Mouse (Mus musculus) thymus, adult 2 months (tissue): ENCODE data around the gene Npr2. TPM values are rescaled to one million over a fixed set of nuclear protein-coding genes. Genes with fewer than 3 reads are reported as not detected.

Source experiments
- DNase-seq: peaks from one replicate; pipeline ENCODE4 v3.0.0; 2021
- H3K27ac ChIP-seq: fragments of 200-500 bp; 2 replicates; pipeline ENCODE4 v1.5.1; 2012; ENCODE audit warnings: low read length, control low read depth; ENCODE audit not compliant: control insufficient read depth, insufficient read depth
- H3K27me3 ChIP-seq: fragments of 200-500 bp; 2 replicates; pipeline ENCODE4 v1.6.1; 2012; ENCODE audit warnings: mild to moderate bottlenecking, low read length, moderate library complexity, mixed read lengths; ENCODE audit not compliant: control insufficient read depth, insufficient read depth
- H3K36me3 ChIP-seq: fragments of 200-500 bp; 2 replicates; pipeline ENCODE4 v1.6.1; 2012; ENCODE audit warnings: mild to moderate bottlenecking, low read length, moderate library complexity; ENCODE audit not compliant: control insufficient read depth, insufficient read depth
- H3K4me1 ChIP-seq: fragments of 200-500 bp; replicated peaks from 2 replicates; pipeline ENCODE4 v1.6.1; 2012; ENCODE audit warnings: low read length; ENCODE audit not compliant: control insufficient read depth, insufficient read depth
- H3K4me3 ChIP-seq: fragments of 200-500 bp; 2 replicates; pipeline ENCODE4 v1.5.1; 2012; ENCODE audit warnings: mild to moderate bottlenecking, low read length, control low read depth, moderate library complexity; ENCODE audit not compliant: control insufficient read depth, insufficient read depth
- CTCF ChIP-seq: fragments of 200-500 bp; IDR thresholded peaks from 2 replicates; pipeline ENCODE4 v1.5.1; 2012; ENCODE audit warnings: mild to moderate bottlenecking, control low read depth, low read length, moderate library complexity, borderline replicate concordance; ENCODE audit not compliant: control insufficient read depth, poor library complexity, insufficient read depth; ENCODE audit errors: extremely low read depth
- POLR2A ChIP-seq: fragments of 200-500 bp; IDR thresholded peaks from 2 replicates; pipeline ENCODE4 v1.6.1; 2012; ENCODE audit warnings: mild to moderate bottlenecking, low read length, control low read depth, moderate library complexity; ENCODE audit not compliant: control insufficient read depth, poor library complexity, insufficient read depth; ENCODE audit errors: extremely low read depth
- WGBS: fragments of 180-500 bp; shearing (Covaris S2); methylation state at CpG from one replicate; pipeline ENCODE4 v1.1.7; 2018; 5-methylcytosine and 5-hydroxymethylcytosine counted together
- polyA plus RNA-seq: library from polyadenylated mRNA; depleted of rRNA; stranded (reverse); fragments of >200 nt; gene quantifications from 2 replicates; pipeline ENCODE4 v1.2.3, GENCODE M21; 2012

Gene Npr2
- polyA plus RNA-seq, 1 experiment, result 6.3 TPM

GRCm38 (mm10) chr4:43634621-43635374 lies 3.1 kb downstream of the Npr2 start:
- DNase-seq, result no peak
- Histone ChIP-seq H3K4me3 (no peak overlapping the region), H3K4me1 (peaks cover 5% of the 10 kb centered on the region), H3K27ac (no peak overlapping the region), H3K36me3 (no peaks in the 10 kb centered on the region), H3K27me3 (peaks cover 7% of the 10 kb centered on the region)
- WGBS, result 97% methylated on average over 7 of the region's 7 CpGs
- TF ChIP-seq CTCF (no peak), POLR2A (no peak)

- Histone ChIP-seq H3K27ac (no peak overlapping the region), H3K4me1 (no peaks in the 10 kb centered on the region), H3K27me3 (peaks cover 2% of the 10 kb centered on the region), H3K36me3 (no peaks in the 10 kb centered on the region), H3K4me3 (no peak overlapping the region)
- DNase-seq, result no peak
- WGBS, result 86% methylated on average over 6 of the region's 6 CpGs
- TF ChIP-seq CTCF, result no peak
These were observed 5.0 kb downstream of the Npr2 start for GRCm38 (mm10) chr4:43636751-43637150.

- TF ChIP-seq CTCF (no peak), POLR2A (no peak)
- Histone ChIP-seq H3K4me3 (no peak overlapping the region), H3K27ac (no peak overlapping the region), H3K27me3 (no peaks in the 10 kb centered on the region), H3K4me1 (no peaks in the 10 kb centered on the region), H3K36me3 (no peaks in the 10 kb centered on the region)
- 87% methylated on average over 9 of the region's 9 CpGs for WGBS
- no peak for DNase-seq
These were observed 8.3 kb downstream of the Npr2 start for GRCm38 (mm10) chr4:43640076-43640475.

GRCm38 (mm10) chr4:43640491-43640890 lies 8.8 kb downstream of the Npr2 start:
- H3K4me3 ChIP-seq, result no peak overlapping the region
- H3K4me1 ChIP-seq, result no peaks in the 10 kb centered on the region
- H3K27me3 ChIP-seq, result no peaks in the 10 kb centered on the region
- 95% methylated on average over 6 of the region's 6 CpGs for whole genome bisulfite sequencing
- no peak overlapping the region for H3K27ac ChIP-seq
- no peak for DNase-seq
- TF ChIP-seq POLR2A (no peak), CTCF (no peak)
- H3K36me3 ChIP-seq, result no peaks in the 10 kb centered on the region

- no peak for TF ChIP-seq CTCF
- no peak for TF ChIP-seq POLR2A
- Histone ChIP-seq H3K36me3 (no peaks in the 10 kb centered on the region), H3K27me3 (no peaks in the 10 kb centered on the region), H3K4me3 (no peak overlapping the region), H3K27ac (no peak overlapping the region), H3K4me1 (no peaks in the 10 kb centered on the region)
- 97% methylated on average over 3 of the region's 3 CpGs for WGBS
- no peak for DNase-seq
These were observed 18.0 kb downstream of the Npr2 start for GRCm38 (mm10) chr4:43649783-43650182.

GRCm38 (mm10) chr4:43652726-43653125 lies 21.0 kb downstream of the Npr2 start:
- WGBS, result 93% methylated on average over 4 of the region's 4 CpGs
- Histone ChIP-seq H3K36me3 (no peaks in the 10 kb centered on the region), H3K27me3 (no peaks in the 10 kb centered on the region), H3K27ac (no peak overlapping the region), H3K4me1 (peaks cover 4% of the 10 kb centered on the region), H3K4me3 (no peak overlapping the region)
- TF ChIP-seq POLR2A (no peak), CTCF (no peak)
- DNase-seq, result no peak
